Mouse (Mus musculus): ENCODE measurements around the gene Gm42674. TPM values are rescaled to one million over a fixed set of nuclear protein-coding genes. Genes with fewer than 3 reads are reported as not detected.

Gm42674 gene
- polyA plus RNA-seq, 1 experiment from 2014 or later: not detected

DNA sequence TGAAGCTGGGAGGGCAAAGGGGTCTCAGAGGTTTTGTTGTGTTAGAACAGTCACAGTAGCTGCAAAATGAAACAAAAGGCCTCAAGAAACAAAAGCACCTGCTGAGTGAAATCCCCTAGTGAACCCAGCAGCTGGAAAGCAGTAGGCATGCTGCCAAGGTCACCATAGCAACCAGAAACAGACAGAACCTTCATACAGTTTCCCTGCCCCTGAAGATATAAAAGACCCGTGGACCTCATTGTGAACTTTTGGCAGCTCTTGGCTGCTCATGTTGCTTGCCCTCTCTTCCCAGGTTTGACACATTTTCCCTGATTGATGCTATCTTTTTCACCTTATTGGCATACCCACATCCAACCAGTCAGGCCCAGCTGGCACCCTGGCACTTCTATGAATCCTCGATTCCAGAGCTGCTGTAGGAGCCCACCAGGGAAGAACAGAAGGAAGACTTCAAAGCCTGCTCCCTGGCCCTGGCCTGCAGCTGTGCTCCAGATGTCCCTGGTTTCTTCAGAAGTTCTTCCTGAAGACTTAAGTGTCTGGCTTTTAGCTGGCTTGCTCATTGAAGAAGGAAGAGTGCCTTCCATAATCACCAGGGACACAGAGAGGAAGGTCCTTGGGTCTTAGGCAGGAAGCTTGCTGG is 21.8 kb downstream of the Gm42674 start:
- Histone ChIP-seq H3K9me3 (replicated peaks) (no peaks in the 10 kb centered on the region), H3K27ac (replicated peaks) (no peak overlapping the region), H3K36me3 (replicated peaks) (no peaks in the 10 kb centered on the region), H3K27me3 (no peaks in the 10 kb centered on the region), H3K9ac (no peak overlapping the region), H3K4me1 (replicated peaks) (peaks cover 3% of the 10 kb centered on the region; the same call in 1 of the 2 replicates), H3K4me3 (replicated peaks) (no peak overlapping the region), H3K4me2 (no peak overlapping the region)
- WGBS (ENCODE audit: insufficient replicate concordance): 47% methylated on average over 2 of the region's 2 CpGs
- ATAC-seq (ENCODE audit: insufficient read depth): no peak

- ATAC-seq (ENCODE audit: insufficient read depth): no peak
- H3K4me1 ChIP-seq (replicated peaks): peaks cover 3% of the 10 kb centered on the region; the same call in 1 of the 2 replicates
- H3K27me3 ChIP-seq: no peaks in the 10 kb centered on the region
- H3K36me3 ChIP-seq (replicated peaks): no peaks in the 10 kb centered on the region
- H3K9ac ChIP-seq: no peak overlapping the region
- no peaks in the 10 kb centered on the region for H3K9me3 ChIP-seq (replicated peaks)
- H3K4me3 ChIP-seq (replicated peaks): no peak overlapping the region
- H3K4me2 ChIP-seq: no peak overlapping the region
- 63% methylated on average over 5 of the region's 5 CpGs for WGBS (ENCODE audit: insufficient replicate concordance)
- H3K27ac ChIP-seq (replicated peaks): no peak overlapping the region
Observed at GRCm38 (mm10) chr3:90625496-90625895, 23.8 kb downstream of the Gm42674 start.

- no peak overlapping the region for H3K4me3 ChIP-seq (replicated peaks)
- H3K36me3 ChIP-seq (replicated peaks): no peaks in the 10 kb centered on the region
- no peaks in the 10 kb centered on the region for H3K27me3 ChIP-seq
- no peak overlapping the region for H3K27ac ChIP-seq (replicated peaks)
- peaks cover 3% of the 10 kb centered on the region; the same call in 1 of the 2 replicates for H3K4me1 ChIP-seq (replicated peaks)
- H3K4me2 ChIP-seq: no peak overlapping the region
- 50% methylated on average over 9 of the region's 9 CpGs for WGBS (ENCODE audit: insufficient replicate concordance)
- H3K9me3 ChIP-seq (replicated peaks): no peaks in the 10 kb centered on the region
- no peak overlapping the region for H3K9ac ChIP-seq
- ATAC-seq (ENCODE audit: insufficient read depth): no peak
Observed at GRCm38 (mm10) chr3:90626266-90627021, 24.7 kb downstream of the Gm42674 start.

- 61% methylated on average over 5 of the region's 5 CpGs for WGBS (ENCODE audit: insufficient replicate concordance)
- Histone ChIP-seq H3K27ac (replicated peaks) (no peak overlapping the region), H3K4me2 (no peak overlapping the region)
Observed at GRCm38 (mm10) chr3:90627366-90627765, 25.7 kb downstream of the Gm42674 start.

GRCm38 (mm10) chr3:90627807-90628206 is 26.1 kb downstream of the Gm42674 start:
- no peak for ATAC-seq (ENCODE audit: insufficient read depth)
- H3K27ac ChIP-seq (replicated peaks): no peak overlapping the region
- no peak overlapping the region for H3K9ac ChIP-seq
- whole genome bisulfite sequencing (ENCODE audit: insufficient replicate concordance): 45% methylated on average over 4 of the region's 4 CpGs
- no peak overlapping the region for H3K4me3 ChIP-seq (replicated peaks)
- no peaks in the 10 kb centered on the region for H3K9me3 ChIP-seq (replicated peaks)
- no peaks in the 10 kb centered on the region for H3K36me3 ChIP-seq (replicated peaks)
- no peaks in the 10 kb centered on the region for H3K27me3 ChIP-seq
- H3K4me2 ChIP-seq: no peak overlapping the region
- peaks cover 3% of the 10 kb centered on the region; the same call in 1 of the 2 replicates for H3K4me1 ChIP-seq (replicated peaks)

More at GRCm38 (mm10) chr3:90627366-90627765, 25.7 kb downstream of the Gm42674 start:
- no peaks in the 10 kb centered on the region for H3K36me3 ChIP-seq (replicated peaks)
- H3K9me3 ChIP-seq (replicated peaks): no peaks in the 10 kb centered on the region
- no peak overlapping the region for H3K9ac ChIP-seq
- ATAC-seq (ENCODE audit: insufficient read depth): no peak
- peaks cover 3% of the 10 kb centered on the region; the same call in 1 of the 2 replicates for H3K4me1 ChIP-seq (replicated peaks)
- no peaks in the 10 kb centered on the region for H3K27me3 ChIP-seq
- H3K4me3 ChIP-seq (replicated peaks): no peak overlapping the region

DNA sequence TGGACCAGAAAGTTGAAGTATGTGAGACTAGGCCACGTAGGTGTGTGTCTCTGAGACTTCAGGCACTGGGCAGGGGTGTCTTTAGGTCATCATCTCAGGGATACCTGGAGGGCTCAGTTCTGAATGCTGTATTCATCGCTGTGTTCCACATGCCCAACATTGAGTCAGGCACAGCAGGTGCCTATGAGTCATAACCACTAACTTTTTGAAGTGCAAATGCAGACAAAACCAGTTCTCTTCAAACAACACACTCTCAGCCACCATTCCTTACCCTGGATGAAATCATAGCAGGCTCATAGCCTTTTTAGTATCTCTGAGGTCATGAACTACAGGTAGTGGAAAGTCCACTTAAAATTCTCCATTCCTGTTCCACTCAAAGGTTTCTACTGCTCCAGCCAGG is 27.6 kb downstream of the Gm42674 start:
- no peak for ATAC-seq (ENCODE audit: insufficient read depth)
- peaks cover 3% of the 10 kb centered on the region; the same call in 1 of the 2 replicates for H3K4me1 ChIP-seq (replicated peaks)
- H3K27me3 ChIP-seq: no peaks in the 10 kb centered on the region
- H3K4me2 ChIP-seq: no peak overlapping the region
- H3K9me3 ChIP-seq (replicated peaks): no peaks in the 10 kb centered on the region
- H3K9ac ChIP-seq: no peak overlapping the region
- H3K36me3 ChIP-seq (replicated peaks): no peaks in the 10 kb centered on the region
- 56% methylated on average over 2 of the region's 2 CpGs for WGBS (ENCODE audit: insufficient replicate concordance)
- no peak overlapping the region for H3K4me3 ChIP-seq (replicated peaks)
- no peak overlapping the region for H3K27ac ChIP-seq (replicated peaks)

DNA sequence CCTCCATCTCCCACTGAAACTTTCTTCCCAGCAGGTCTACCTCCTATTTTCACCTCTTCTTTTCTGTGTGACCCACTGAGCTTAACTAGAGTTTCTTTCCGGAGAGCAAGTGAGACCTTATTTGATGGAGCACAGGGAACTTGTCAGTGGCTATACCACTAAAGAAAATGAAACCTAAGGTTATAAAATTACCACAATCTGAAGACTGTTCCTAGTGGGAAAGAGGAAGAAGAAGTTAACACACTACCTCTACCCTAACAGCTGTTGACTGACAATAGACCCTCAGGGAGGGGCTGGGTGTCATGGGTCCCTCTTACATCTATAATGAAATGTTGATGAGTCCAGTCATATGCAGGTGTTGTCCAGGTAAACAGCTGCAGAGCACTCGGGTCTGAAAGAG is 30.3 kb downstream of the Gm42674 start:
- H3K36me3 ChIP-seq (replicated peaks): no peaks in the 10 kb centered on the region

GRCm38 (mm10) chr3:90638511-90639275 is 37.0 kb downstream of the Gm42674 start:
- H3K36me3 ChIP-seq (replicated peaks): no peaks in the 10 kb centered on the region

More for the DNA sequence above, 30.3 kb downstream of the Gm42674 start:
- Histone ChIP-seq H3K9me3 (replicated peaks) (no peaks in the 10 kb centered on the region), H3K4me1 (replicated peaks) (peaks cover 3% of the 10 kb centered on the region; the same call in 1 of the 2 replicates), H3K27ac (replicated peaks) (no peak overlapping the region), H3K9ac (no peak overlapping the region), H3K4me2 (no peak overlapping the region), H3K4me3 (replicated peaks) (no peak overlapping the region), H3K27me3 (no peaks in the 10 kb centered on the region)
- WGBS (ENCODE audit: insufficient replicate concordance): 46% methylated on average over 2 of the region's 2 CpGs
- no peak for ATAC-seq (ENCODE audit: insufficient read depth)

DNA sequence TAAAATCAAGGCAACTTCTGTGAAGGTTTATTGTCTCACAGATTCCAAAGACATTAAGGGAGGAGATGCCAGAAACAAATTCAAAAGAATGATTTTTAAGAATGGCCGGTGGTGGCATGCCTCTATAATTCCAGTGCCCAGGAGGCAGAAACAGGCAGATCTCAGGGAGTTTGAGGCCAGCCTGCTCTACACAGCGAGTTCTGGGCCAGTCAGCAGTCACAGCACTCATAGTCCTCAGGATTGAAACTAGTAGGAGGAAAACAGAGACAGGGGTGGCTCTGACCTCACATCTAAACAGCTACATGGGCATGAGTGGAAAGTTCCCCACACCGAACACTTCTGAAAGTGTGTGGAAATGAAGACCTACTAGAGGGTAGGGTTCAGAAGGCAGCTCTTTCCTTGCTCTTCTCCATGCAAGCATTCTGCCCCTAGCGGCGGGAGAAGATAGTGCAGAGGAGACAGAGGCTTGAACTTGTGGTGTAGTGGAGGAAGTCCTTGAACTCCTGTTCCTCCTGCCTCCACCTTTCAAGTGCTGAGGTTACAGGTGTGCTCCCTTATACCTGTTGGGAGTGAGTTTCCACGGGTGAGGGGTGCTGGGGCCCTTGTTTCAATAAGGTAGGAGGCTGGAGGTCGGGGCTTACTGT is 37.9 kb downstream of the Gm42674 start:
- H3K27me3 ChIP-seq: no peaks in the 10 kb centered on the region
- no peak overlapping the region for H3K9ac ChIP-seq
- H3K9me3 ChIP-seq (replicated peaks): no peaks in the 10 kb centered on the region
- no peaks in the 10 kb centered on the region for H3K36me3 ChIP-seq (replicated peaks)
- H3K4me2 ChIP-seq: no peak overlapping the region
- H3K4me3 ChIP-seq (replicated peaks): no peak overlapping the region
- no peak overlapping the region for H3K27ac ChIP-seq (replicated peaks)
- 40% methylated on average over 7 of the region's 7 CpGs for WGBS (ENCODE audit: insufficient replicate concordance)
- ATAC-seq (ENCODE audit: insufficient read depth): no peak
- no peaks in the 10 kb centered on the region for H3K4me1 ChIP-seq (replicated peaks)

More at GRCm38 (mm10) chr3:90638511-90639275, 37.0 kb downstream of the Gm42674 start:
- Histone ChIP-seq H3K4me3 (replicated peaks) (no peak overlapping the region), H3K27me3 (no peaks in the 10 kb centered on the region), H3K4me2 (no peak overlapping the region), H3K4me1 (replicated peaks) (no peaks in the 10 kb centered on the region), H3K9me3 (replicated peaks) (no peaks in the 10 kb centered on the region), H3K9ac (no peak overlapping the region), H3K27ac (replicated peaks) (no peak overlapping the region)
- 47% methylated on average over 1 of the region's 1 CpGs for WGBS (ENCODE audit: insufficient replicate concordance)
- no peak for ATAC-seq (ENCODE audit: insufficient read depth)

GRCm38 (mm10) chr3:90640981-90641380 is 39.3 kb downstream of the Gm42674 start:
- H3K9ac ChIP-seq: no peak overlapping the region
- H3K27me3 ChIP-seq: no peaks in the 10 kb centered on the region
- WGBS (ENCODE audit: insufficient replicate concordance): 57% methylated on average over 7 of the region's 7 CpGs
- H3K4me2 ChIP-seq: no peak overlapping the region
- no peak overlapping the region for H3K27ac ChIP-seq (replicated peaks)
- ATAC-seq (ENCODE audit: insufficient read depth): no peak
- no peak overlapping the region for H3K4me3 ChIP-seq (replicated peaks)
- H3K36me3 ChIP-seq (replicated peaks): no peaks in the 10 kb centered on the region
- no peaks in the 10 kb centered on the region for H3K9me3 ChIP-seq (replicated peaks)
- no peaks in the 10 kb centered on the region for H3K4me1 ChIP-seq (replicated peaks)
